Mouse (Mus musculus): Measurements from ENCODE around the gene Ripply1.

Ripply1 gene

DNA sequence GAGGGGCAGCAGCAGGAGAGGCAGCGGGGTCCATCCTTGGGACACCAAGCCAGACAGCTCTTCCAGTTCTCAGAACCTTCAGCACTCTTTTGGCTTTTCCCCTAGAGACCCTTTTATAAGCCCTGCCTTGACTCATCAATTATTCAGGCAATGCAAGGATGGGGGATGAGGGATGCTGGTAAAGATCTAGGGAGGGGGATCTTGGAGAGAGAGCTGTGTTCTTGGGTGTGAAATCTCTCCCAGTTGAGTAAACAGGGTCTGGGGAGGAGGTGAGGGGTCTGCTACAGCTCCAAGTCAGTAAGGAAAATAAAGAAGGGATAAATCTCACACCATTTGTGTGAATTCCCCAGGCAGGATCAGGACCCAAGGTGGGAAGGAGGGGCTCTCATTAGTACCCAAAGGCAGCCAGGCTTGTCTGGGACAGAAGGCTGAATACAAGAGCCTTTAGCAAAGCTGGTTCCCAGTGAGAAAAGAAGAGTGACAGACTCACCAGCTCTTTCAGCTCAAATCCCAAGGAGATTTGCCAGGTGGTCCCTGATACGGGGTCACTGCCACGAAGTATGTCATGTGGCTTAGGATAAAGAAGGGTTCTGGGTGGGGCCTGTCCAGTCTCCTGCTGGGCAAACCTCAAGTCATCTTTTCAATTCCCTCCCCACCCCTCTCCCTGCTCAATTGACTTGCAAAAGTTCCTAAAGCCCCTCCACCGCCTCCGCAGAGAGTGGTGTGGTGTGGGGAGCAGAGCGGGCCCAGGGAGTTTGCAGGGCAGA is at the start of gene Ripply1:
TSS of gene Ripply1 (minus strand) at position 76 of the 767 bp plus-strand sequence.
- DNase-seq (ENCODE audit: low read depth), result no peak

DNA sequence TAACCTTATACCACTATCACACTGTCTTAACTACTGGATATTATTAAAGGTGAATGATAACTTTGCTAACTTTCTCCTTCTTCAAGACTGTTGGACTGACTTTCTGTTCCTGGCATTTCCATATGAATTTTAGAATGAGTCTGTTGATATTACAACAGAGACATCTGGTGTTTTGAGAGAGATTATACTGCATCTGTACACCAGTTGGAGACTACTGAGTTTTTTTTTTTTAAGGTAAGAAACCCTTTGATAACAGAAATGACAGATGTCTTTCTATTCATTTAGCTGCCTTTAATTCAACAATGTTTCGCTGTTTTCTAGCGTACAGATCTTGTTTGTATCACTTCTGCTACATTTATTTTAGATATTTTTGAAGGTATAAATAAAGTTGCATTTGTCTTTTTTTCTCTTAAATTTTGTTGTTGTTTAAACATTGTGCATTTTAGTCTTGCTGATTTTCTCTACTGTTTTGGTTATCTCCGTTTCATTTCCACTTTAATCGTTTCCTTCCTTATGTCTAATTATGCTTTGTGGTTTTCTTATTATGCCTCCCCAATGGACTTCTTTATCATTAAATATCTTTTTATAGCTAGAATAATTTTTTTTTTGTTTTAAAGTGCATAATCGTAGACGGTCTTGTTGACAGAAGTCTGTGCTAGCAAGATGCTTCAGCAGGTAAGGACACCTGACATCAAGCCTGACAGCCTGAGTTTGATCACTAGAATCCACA is 46.4 kb upstream of the Ripply1 start:
- DNase-seq (ENCODE audit: low read depth), result no peak

DNA sequence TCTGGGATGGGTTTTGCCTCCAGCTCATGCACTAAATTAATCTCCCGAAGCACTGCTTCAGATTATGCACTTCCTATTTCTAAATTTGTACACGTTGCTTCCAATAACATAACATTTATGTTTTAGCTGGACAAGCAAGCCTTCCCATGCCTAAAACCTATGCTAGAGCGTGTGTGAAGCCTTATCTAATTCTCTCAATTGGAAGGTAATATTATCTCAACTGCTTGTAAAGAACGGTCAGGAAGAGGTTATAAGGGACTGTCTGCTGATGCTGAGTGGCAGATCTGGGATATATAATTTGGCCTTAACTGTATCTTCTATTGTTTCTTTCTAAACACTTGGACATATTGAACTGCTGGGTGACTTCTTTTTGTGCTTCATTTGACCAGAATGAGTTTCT is 44.8 kb upstream of the Ripply1 start:
- DNase-seq (ENCODE audit: low read depth), result no peak

GRCm38 (mm10) chrX:139825402-139825801 is 43.2 kb upstream of the Ripply1 start:
- no peak for DNase-seq (ENCODE audit: low read depth)

DNA sequence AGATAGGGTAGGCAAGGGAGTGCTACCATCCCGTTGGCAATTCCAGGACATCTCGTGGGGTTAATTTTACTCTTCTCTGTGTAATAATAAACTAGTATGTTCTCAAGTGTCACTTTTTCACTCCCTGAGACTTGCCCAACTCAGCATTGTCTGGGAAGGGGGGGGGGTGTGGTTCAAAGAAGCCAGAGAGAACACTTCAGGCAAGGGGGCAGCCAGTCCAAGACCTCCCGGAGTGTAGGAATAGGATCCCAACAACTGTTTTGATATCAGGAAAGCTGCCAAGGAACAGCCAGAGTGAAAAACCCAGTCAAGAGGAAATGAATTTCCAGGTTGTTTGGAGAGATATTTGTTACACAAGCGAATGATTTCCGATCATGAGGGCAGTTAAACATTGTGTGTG is 33.0 kb upstream of the Ripply1 start:
- no peak for DNase-seq (ENCODE audit: low read depth)

- no peak for DNase-seq (ENCODE audit: low read depth)
Observed at GRCm38 (mm10) chrX:139814018-139814635, 32.0 kb upstream of the Ripply1 start.

DNA sequence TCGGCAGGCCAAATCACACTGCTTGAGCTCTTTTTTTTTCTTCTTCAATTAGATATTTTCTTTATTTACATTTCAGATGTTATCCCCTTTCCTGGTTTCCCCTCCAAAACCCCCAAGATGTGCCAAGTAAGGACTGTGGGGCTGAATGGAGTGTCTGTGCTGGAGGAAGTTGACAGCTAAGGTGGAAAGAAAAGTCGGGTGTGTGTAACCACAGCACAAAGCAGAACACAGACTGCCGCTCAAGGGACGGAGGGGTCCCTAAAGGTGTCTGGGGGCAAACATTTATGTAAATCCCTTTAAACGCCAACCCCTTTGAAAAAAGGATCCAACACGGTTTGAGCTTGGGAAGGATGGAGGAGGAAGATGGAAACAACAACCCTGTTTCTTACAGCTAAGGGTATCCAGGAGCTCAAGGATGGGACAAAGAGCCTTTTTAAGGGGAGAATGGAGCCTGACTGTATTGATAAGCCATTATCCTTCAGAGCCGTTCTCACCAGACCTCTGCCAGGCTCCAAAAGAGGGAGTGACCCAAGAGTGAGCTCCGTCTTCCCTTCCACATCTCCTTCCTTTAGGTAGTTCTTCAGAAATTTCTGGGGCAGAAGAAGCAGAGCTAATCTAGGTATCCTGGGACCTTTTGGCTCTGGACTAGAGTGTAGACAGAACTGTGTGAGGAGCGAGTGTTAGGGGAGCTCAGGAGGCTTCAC is 31.3 kb upstream of the Ripply1 start:
- DNase-seq (ENCODE audit: low read depth), result no peak

- no peak for DNase-seq (ENCODE audit: low read depth)
Observed at GRCm38 (mm10) chrX:139812636-139813298, 30.6 kb upstream of the Ripply1 start.

- DNase-seq (ENCODE audit: low read depth), result no peak
Observed at GRCm38 (mm10) chrX:139808501-139808900, 26.3 kb upstream of the Ripply1 start.

GRCm38 (mm10) chrX:139808085-139808484 is 25.9 kb upstream of the Ripply1 start:
- no peak for DNase-seq (ENCODE audit: low read depth)

GRCm38 (mm10) chrX:139807391-139807790 is 25.2 kb upstream of the Ripply1 start:
- DNase-seq (ENCODE audit: low read depth), result no peak

DNA sequence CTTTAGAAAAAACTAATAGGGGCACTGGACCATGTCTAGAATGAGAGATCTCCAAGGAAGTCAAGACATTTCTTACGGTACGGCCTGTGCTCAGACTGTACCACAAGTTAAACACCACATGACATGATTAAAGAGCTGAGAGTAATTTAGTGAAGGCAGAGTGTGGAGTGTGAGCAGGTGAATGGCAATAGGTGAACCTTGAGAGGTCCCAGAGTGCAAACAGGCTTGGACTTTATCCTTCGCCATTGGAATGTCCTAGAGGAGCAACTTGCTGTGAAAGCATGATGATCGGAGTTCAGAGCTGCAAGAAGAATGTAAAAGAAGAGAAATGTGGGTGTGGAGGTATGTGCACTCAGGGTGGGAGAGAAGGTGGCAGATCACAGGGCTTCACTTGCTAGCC is 23.8 kb upstream of the Ripply1 start:
- no peak for DNase-seq (ENCODE audit: low read depth)

DNA sequence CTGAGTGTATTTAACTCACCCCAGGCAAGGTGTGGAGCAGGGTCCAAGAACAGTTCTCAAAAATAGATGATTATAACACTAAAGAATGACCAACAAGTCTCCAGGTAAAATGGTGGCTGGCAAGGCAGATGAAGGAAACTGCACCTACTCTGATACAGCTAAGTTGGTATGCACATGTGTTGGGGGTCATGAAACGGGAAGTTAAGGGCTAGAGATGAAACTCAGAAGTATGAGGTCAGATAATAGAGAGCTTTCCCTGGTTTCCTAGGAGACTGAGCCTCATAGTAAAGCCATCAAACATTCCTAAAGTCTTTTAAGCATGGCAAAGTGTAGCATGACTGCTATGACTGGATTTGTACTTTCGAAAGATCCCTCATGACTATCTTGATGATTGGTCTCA is 20.9 kb upstream of the Ripply1 start:
- DNase-seq (ENCODE audit: low read depth), result no peak

- DNase-seq (ENCODE audit: low read depth), result no peak
Observed at GRCm38 (mm10) chrX:139800406-139800878, 18.3 kb upstream of the Ripply1 start, which contains the start of gene Cldn2. Gene Cldn2, plus strand, starts transcription at chrX:139800828.

- no peak for DNase-seq (ENCODE audit: low read depth)
Observed at GRCm38 (mm10) chrX:139799953-139800352, 17.8 kb upstream of the Ripply1 start.

DNA sequence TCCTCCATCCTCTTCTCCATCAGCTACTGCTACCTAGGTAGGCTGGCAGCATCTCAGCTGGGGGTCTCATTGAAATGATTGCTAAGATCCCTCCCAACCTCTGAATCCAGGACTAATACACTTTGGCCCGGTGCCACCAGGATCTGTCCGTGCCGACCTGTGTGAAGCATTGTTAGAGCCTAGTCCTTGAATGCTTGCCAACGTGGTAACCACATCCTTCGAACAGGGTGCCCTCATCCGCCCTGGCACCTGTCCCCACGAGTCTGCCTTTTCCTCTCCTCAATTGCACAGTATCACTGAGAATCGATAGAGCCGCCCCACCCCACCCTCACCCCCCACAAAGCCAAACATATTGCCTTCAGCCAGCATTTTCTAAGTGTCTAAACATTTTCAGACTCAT is 15.7 kb upstream of the Ripply1 start:
- DNase-seq (ENCODE audit: low read depth), result no peak

GRCm38 (mm10) chrX:139796037-139796436 is 13.9 kb upstream of the Ripply1 start:
- DNase-seq (ENCODE audit: low read depth), result no peak

DNA sequence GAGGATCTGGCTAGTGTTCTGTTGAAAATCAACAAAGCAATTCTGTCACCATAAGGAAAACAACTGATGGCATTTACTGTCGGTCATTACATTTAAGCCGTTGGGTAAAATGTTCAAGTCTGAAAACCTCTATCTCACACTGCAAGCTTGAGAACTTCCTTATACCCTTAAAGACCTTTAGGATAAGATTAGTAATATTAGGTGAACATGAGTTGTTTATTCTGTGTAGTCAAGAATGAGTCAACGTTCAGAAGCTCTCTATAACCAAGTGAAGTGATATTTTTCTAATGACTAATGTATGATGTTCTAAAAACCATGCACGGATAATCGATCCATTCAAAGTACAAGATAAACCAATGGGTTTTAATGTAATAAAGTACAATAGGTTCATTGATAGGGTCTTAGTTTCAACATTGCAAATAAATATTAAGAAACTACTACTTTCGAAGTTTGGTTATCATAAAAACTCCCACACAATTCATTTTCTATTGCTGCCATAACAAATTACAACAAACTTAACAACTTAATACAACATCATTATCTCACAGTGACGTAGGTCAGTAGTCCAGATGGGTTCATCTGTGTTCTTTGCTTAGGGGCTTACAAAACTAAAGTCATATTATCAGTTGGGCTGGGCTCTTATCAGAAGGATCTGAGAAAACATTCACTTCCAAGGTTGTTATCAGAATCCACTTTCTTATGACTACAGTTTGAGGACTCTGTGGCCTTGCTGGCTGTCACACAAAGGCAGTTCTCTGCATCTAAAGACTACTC is 12.1 kb upstream of the Ripply1 start:
- no peak for DNase-seq (ENCODE audit: low read depth)

DNA sequence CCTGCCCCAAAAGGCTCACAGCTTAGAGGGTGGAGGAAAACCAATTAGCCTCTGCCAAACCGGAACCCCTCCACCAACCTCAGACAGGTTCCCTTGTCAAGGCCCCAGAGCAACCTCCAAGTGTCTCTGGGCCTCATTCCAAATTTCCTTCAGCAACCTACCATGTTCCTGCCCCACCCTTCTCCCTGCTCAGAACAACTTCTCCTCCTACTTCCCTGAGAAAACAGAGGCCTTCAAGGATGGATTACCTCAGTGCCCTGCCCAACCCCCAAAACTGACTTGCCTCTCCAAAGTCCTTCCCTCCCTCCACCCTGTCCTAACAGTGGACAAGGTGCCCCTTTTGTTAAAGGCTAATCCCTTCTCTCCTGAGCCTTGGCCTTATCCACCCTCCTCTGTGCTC is 3.6 kb upstream of the Ripply1 start:
- DNase-seq (ENCODE audit: low read depth), result no peak

DNA sequence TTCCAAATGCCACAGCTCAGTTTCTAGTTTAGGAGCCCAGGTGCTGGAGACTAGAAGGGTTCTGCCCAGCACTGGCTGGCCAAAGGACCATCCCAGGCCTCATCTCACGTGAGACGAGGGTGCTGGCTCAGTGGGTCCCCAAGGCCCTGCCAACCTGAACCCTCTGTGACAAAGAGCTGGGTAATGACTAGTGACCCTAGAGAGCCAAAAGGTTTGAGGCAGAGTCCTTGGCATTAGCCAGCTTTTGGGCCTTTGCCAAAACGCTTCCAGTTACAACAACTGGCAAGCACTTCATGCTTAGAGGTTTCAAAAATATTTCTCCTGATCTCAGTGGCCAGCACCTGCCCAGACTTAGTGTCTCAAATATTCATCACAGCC is 881 bp upstream of the Ripply1 start:
- DNase-seq (ENCODE audit: low read depth), result no peak

DNA sequence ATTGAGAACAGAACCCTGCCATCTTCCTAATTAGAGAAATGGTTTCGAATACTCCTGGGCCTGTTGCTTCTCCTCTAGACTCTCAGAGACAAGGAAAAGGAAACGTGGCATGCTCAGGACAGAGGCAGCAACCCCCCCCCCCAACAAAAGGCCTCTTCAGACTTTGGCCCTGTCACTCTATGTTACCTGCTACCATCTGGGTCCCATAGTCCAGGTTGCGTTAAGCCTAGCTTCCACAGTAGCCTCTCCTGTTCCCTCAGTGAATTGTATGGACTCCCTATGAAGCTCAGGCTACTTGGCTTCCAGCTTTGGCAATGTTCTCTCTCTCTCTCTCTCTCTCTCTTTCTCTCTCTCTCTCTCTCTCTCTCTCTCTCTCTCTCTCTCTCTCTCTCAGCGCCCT is 590 bp downstream of the Ripply1 start:
- DNase-seq (ENCODE audit: low read depth), result no peak

Measured in c-Kit-positive CD71-negative TER-119-negative erythroid progenitor cells, embryonic 14.5 days (primary cell).